ENCODE assay signal across 10 mouse cellular contexts in the genomic region with DNA sequence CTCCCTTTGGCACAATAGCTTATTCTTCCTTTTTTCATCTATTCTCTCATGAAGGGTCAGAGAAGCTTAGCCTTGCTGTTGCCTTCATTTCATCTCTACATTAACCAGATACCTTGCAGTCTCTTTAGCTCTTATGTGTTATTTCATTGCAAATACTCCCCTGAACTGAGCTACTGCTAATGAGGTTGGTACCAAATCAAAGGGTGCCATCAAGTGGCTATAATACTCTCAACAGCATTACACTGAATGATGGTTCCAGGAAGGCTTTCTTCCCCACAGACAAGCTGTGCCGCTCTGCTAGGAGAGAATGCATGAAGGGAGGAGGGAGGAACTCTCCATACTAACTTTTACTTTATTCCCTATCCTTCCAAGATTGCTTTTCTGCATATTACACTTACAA.
DNase-seq lines count a peak whose midpoint lies in the region; ATAC-seq and TF ChIP-seq lines count a peak whose summit lies in the region.
"Had no signal": no experiment of that assay in that cellular context is flagged by ENCODE, and none has a peak within 500 bp of the region (broad histone marks: within the 10 kb centered on the region; RNA-seq: fewer than 3 reads in every experiment).

No protein-coding gene starts in this region.

- TF ChIP-seq CTCF in gastrocnemius, adult 2 months (IDR thresholded peaks at IDR 0.05): peak; percentile 67
- TF ChIP-seq CTCF in liver, postnatal 0 days (IDR thresholded peaks at IDR 0.05; ENCODE audit: low read depth): peak; percentile 57

- H3K27ac ChIP-seq in gastrocnemius, adult 2 months: no peak overlapping the region
- no peak overlapping the region for H3K27ac ChIP-seq in liver, postnatal 0 days (ENCODE audit: low read depth)
- no peak overlapping the region for H3K27ac ChIP-seq in neural tube, embryonic 14.5 days (ENCODE audit: low read depth, low read length)
- H3K27ac ChIP-seq: heart, embryonic 15.5 days had no signal

- H3K4me1 ChIP-seq in liver, postnatal 0 days (ENCODE audit: insufficient read depth): 0 out of 2 replicates have a peak, but pooled peaks cover 3% of the 10 kb centered on the region
- no peaks in the 10 kb centered on the region for H3K4me1 ChIP-seq in neural tube, embryonic 14.5 days (ENCODE audit: control insufficient read depth, insufficient read depth, low read length)
- H3K4me1 ChIP-seq: heart, embryonic 15.5 days had no signal

- no peak for TF ChIP-seq EP300 in liver, postnatal 0 days (IDR thresholded peaks at IDR 0.05; ENCODE audit: low read depth)

- H3K9me3 ChIP-seq in liver, postnatal 0 days (ENCODE audit: low read length): no peaks in the 10 kb centered on the region
- no peaks in the 10 kb centered on the region for H3K9me3 ChIP-seq in neural tube, embryonic 14.5 days (ENCODE audit: control insufficient read depth, low read length)
- H3K9me3 ChIP-seq: G1E; heart, embryonic 15.5 days had no signal

- WGBS in liver, postnatal 0 days (ENCODE audit: insufficient replicate concordance): 53% methylated on average over 1 of the region's 1 CpGs
- 22% methylated on average over 1 of the region's 1 CpGs for whole genome bisulfite sequencing in neural tube, embryonic 14.5 days

- intact Hi-C loops in gastrocnemius, adult 2 months (cut with DNase I): loop anchor here (5.0 kb wide), 1 partner anchor 204 kb away; the partner anchor contains the start of gene Otx1
- intact Hi-C loops in gastrocnemius, postnatal 14 days (cut with DNase I; ENCODE audit: low total_unique reads): loop anchor here (10.0 kb wide), 2 partner anchors 212 to 552 kb away; no protein-coding TSS in a partner anchor
- intact Hi-C loops in gastrocnemius, postnatal 36 days (cut with DNase I): loop anchor here (10.0 kb wide), 1 partner anchor 552 kb away; no protein-coding TSS in a partner anchor

- no peak for DNase-seq in gastrocnemius, adult 2 months
- DNase-seq in gastrocnemius, postnatal 14 days: no peak
- DNase-seq in liver, postnatal 0 days: no peak
- no peak for DNase-seq in liver
- DNase-seq in embryo, embryonic 11 days: peak; percentile 36
- DNase-seq in adrenal gland, postnatal 36 days: no peak
- DNase-seq in gastrocnemius, postnatal 36 days: no peak

- H3K4me3 ChIP-seq in gastrocnemius, adult 2 months: no peak overlapping the region
- no peak overlapping the region for H3K4me3 ChIP-seq in liver, postnatal 0 days (ENCODE audit: low read depth, low read length)
- H3K4me3 ChIP-seq in neural tube, embryonic 14.5 days (ENCODE audit: low read depth, low read length): no peak overlapping the region
- H3K4me3 ChIP-seq: heart, embryonic 15.5 days had no signal

- no peaks in the 10 kb centered on the region for H3K27me3 ChIP-seq in liver, postnatal 0 days (ENCODE audit: insufficient read depth, low read length)
- no peaks in the 10 kb centered on the region for H3K27me3 ChIP-seq in neural tube, embryonic 14.5 days (ENCODE audit: control insufficient read depth, insufficient read depth, low read length)
- H3K27me3 ChIP-seq: heart, embryonic 15.5 days had no signal

- H3K4me2 ChIP-seq in liver, postnatal 0 days (ENCODE audit: low read depth, low read length): no peak overlapping the region
- H3K4me2 ChIP-seq in neural tube, embryonic 14.5 days (ENCODE audit: low read depth, low read length): no peak overlapping the region
- H3K4me2 ChIP-seq: heart, embryonic 15.5 days had no signal

- ATAC-seq in liver, postnatal 0 days: no peak
- peak; percentile 78 for ATAC-seq in neural tube, embryonic 14.5 days (ENCODE audit: low read depth)

- no peak overlapping the region for H3K9ac ChIP-seq in liver, postnatal 0 days (replicated peaks)
- no peak overlapping the region for H3K9ac ChIP-seq in neural tube, embryonic 14.5 days (replicated peaks; ENCODE audit: low read depth, low read length)
- H3K9ac ChIP-seq: heart, embryonic 15.5 days had no signal

- H3K36me3 ChIP-seq in liver, postnatal 0 days (replicated peaks; ENCODE audit: insufficient read depth, low read length): no peaks in the 10 kb centered on the region
- no peaks in the 10 kb centered on the region for H3K36me3 ChIP-seq in neural tube, embryonic 14.5 days (ENCODE audit: control insufficient read depth, insufficient read depth, low read length)
- H3K36me3 ChIP-seq: G1E; heart, embryonic 15.5 days had no signal
